Mouse (Mus musculus): ENCODE results near the gene Eif4g3.

- TF ChIP-seq POLR2A (IDR thresholded peaks at IDR 0.05; ENCODE audit: control insufficient read depth, low read depth, low read length): no peak
- no peak for TF ChIP-seq CTCF (IDR thresholded peaks at IDR 0.05; ENCODE audit: control insufficient read depth, insufficient read depth, insufficient replicate concordance, low read depth, low read length)
Measured at GRCm38 (mm10) chr4:137984746-137985145, 8.1 kb upstream of the Eif4g3 start.
